Mouse (Mus musculus) C2C12 (cell line): Measurements from ENCODE around the gene Cyp3a13. TPM values are rescaled to one million over a fixed set of nuclear protein-coding genes. Genes with fewer than 3 reads are reported as not detected.
"Not testable (repeated sequence)": the region's sequence is repeated elsewhere in the genome, so short reads cannot be mapped to it uniquely, and the experiment has no call there.

Source experiments
- H3K27me3 ChIP-seq: one replicate; pipeline ENCODE4 v1.6.1; 2011; ENCODE audit not compliant: control insufficient read depth, insufficient read depth, insufficient read length
- H3K36me3 ChIP-seq: one replicate; pipeline ENCODE4 v1.6.1; 2011; ENCODE audit not compliant: control insufficient read depth, insufficient read depth
- H3K4me3 ChIP-seq: one replicate; pipeline ENCODE4 v1.5.1; 2011; ENCODE audit warnings: mild to moderate bottlenecking, control low read depth; ENCODE audit not compliant: poor library complexity, insufficient read depth, severe bottlenecking
- H3K79me2 ChIP-seq: one replicate; pipeline ENCODE4 v1.6.1; 2011; ENCODE audit not compliant: control insufficient read depth, insufficient read depth
- H3K79me3 ChIP-seq: one replicate; pipeline ENCODE4 v1.6.1; 2011; ENCODE audit warnings: low read depth, control low read depth
- H3ac ChIP-seq: one replicate; pipeline ENCODE3; 2011; ENCODE audit warnings: low read depth; ENCODE audit not compliant: control insufficient read depth, insufficient read length
- CEBPB ChIP-seq: IDR thresholded peaks from one replicate; pipeline ENCODE4 v1.6.1; 2011; ENCODE audit warnings: low read depth, mild to moderate bottlenecking, control low read depth, moderate library complexity
- CTCF ChIP-seq: IDR thresholded peaks from one replicate; pipeline ENCODE4 v1.5.1; 2011; ENCODE audit not compliant: control insufficient read depth, insufficient read depth, insufficient read length
- FOSL1 ChIP-seq: IDR thresholded peaks from one replicate; pipeline ENCODE4 v1.8.0; 2011; ENCODE audit warnings: mild to moderate bottlenecking, low read length; ENCODE audit not compliant: poor library complexity, insufficient read depth, severe bottlenecking
- MAX ChIP-seq: IDR thresholded peaks from one replicate; pipeline ENCODE4 v1.6.1; 2011; ENCODE audit warnings: mild to moderate bottlenecking, control low read depth
- MYOD1 ChIP-seq: IDR thresholded peaks from one replicate; pipeline ENCODE4 v1.6.1; 2011; ENCODE audit warnings: low read depth; ENCODE audit not compliant: control insufficient read depth, insufficient read length
- MYOG ChIP-seq: IDR thresholded peaks from one replicate; pipeline ENCODE4 v1.6.1; 2011; ENCODE audit not compliant: control insufficient read depth, insufficient read length; ENCODE audit errors: extremely low read depth
- USF1 ChIP-seq: IDR thresholded peaks from one replicate; pipeline ENCODE4 v1.6.1; 2011; ENCODE audit warnings: low read depth, mild to moderate bottlenecking, control low read depth, moderate library complexity
- polyA plus RNA-seq: library from polyadenylated mRNA; unstranded; fragments of >200 nt; fragmentation: generic; extraction: Trizol; gene quantifications from one replicate; pipeline ENCODE4 v1.2.1, GENCODE M21; 2012; ENCODE audit warnings: missing spikeins

Cyp3a13 gene
- polyA plus RNA-seq, 1 experiment = not detected

GRCm38 (mm10) chr5:137887666-137888065 lies 33.8 kb downstream of the Cyp3a13 start:
- H3ac ChIP-seq = no peak overlapping the region
- no peak overlapping the region for H3K4me3 ChIP-seq
- no peaks in the 10 kb centered on the region for H3K79me3 ChIP-seq
- H3K79me2 ChIP-seq = no peaks in the 10 kb centered on the region
- no peaks in the 10 kb centered on the region for H3K27me3 ChIP-seq
- H3K36me3 ChIP-seq = no peaks in the 10 kb centered on the region
- no peak for TF ChIP-seq MAX
- no peak for TF ChIP-seq CTCF
- TF ChIP-seq MYOD1 = no peak
- no peak for TF ChIP-seq FOSL1
- no peak for TF ChIP-seq MYOG
- no peak for TF ChIP-seq USF1
- TF ChIP-seq CEBPB = no peak

- no peaks in the 10 kb centered on the region for H3K79me3 ChIP-seq
- no peaks in the 10 kb centered on the region for H3K27me3 ChIP-seq
- H3ac ChIP-seq = no peak overlapping the region
- TF ChIP-seq MYOD1 = no peak
- peak; percentile 66 for TF ChIP-seq MAX
- no peak overlapping the region for H3K4me3 ChIP-seq
- H3K79me2 ChIP-seq = no peaks in the 10 kb centered on the region
- H3K36me3 ChIP-seq = no peaks in the 10 kb centered on the region
Observed at GRCm38 (mm10) chr5:137885894-137886293, 35.5 kb downstream of the Cyp3a13 start.

GRCm38 (mm10) chr5:137883345-137883744 lies 38.1 kb downstream of the Cyp3a13 start:
- Histone ChIP-seq H3K79me3 (no peaks in the 10 kb centered on the region), H3K79me2 (no peaks in the 10 kb centered on the region), H3K36me3 (no peaks in the 10 kb centered on the region), H3K27me3 (no peaks in the 10 kb centered on the region), H3K4me3 (no peak overlapping the region), H3ac (no peak overlapping the region)
- TF ChIP-seq MYOD1 = no peak
- TF ChIP-seq CTCF = no peak
- no peak for TF ChIP-seq FOSL1
- no peak for TF ChIP-seq MYOG
- TF ChIP-seq CEBPB = no peak
- no peak for TF ChIP-seq USF1
- no peak for TF ChIP-seq MAX

GRCm38 (mm10) chr5:137882922-137883321 lies 38.5 kb downstream of the Cyp3a13 start:
- no peak for TF ChIP-seq MAX
- TF ChIP-seq CTCF = no peak
- no peak for TF ChIP-seq FOSL1
- no peak for TF ChIP-seq MYOG
- no peak for TF ChIP-seq CEBPB
- TF ChIP-seq USF1 = no peak
- no peak for TF ChIP-seq MYOD1
- no peaks in the 10 kb centered on the region for H3K79me2 ChIP-seq
- no peaks in the 10 kb centered on the region for H3K27me3 ChIP-seq

GRCm38 (mm10) chr5:137877860-137878259 lies 43.6 kb downstream of the Cyp3a13 start:
- H3K36me3 ChIP-seq = no peaks in the 10 kb centered on the region
- no peak overlapping the region for H3ac ChIP-seq
- H3K27me3 ChIP-seq = no peaks in the 10 kb centered on the region
- no peak overlapping the region for H3K4me3 ChIP-seq
- H3K79me3 ChIP-seq = no peaks in the 10 kb centered on the region
- TF ChIP-seq CEBPB (no peak), MYOD1 (no peak), MYOG (no peak), USF1 (no peak), FOSL1 (no peak), CTCF (no peak), MAX (no peak)
- no peaks in the 10 kb centered on the region for H3K79me2 ChIP-seq

More at GRCm38 (mm10) chr5:137882922-137883321, 38.5 kb downstream of the Cyp3a13 start:
- Histone ChIP-seq H3ac (no peak overlapping the region), H3K36me3 (no peaks in the 10 kb centered on the region), H3K4me3 (no peak overlapping the region), H3K79me3 (no peaks in the 10 kb centered on the region)

GRCm38 (mm10) chr5:137875054-137875453 lies 46.4 kb downstream of the Cyp3a13 start:
- Histone ChIP-seq H3K4me3 (no peak overlapping the region), H3K79me3 (no peaks in the 10 kb centered on the region), H3K27me3 (no peaks in the 10 kb centered on the region), H3K36me3 (no peaks in the 10 kb centered on the region), H3ac (no peak overlapping the region), H3K79me2 (no peaks in the 10 kb centered on the region)
- TF ChIP-seq FOSL1 (no peak), MYOG (no peak), CEBPB (no peak), USF1 (no peak), CTCF (no peak), MAX (no peak), MYOD1 (no peak)

- not testable (repeated sequence) for H3K79me2 ChIP-seq, H3K4me3 ChIP-seq, H3K36me3 ChIP-seq, H3K27me3 ChIP-seq, H3ac ChIP-seq, H3K79me3 ChIP-seq
Observed at GRCm38 (mm10) chr5:137872381-137872702, 49.1 kb downstream of the Cyp3a13 start.

- H3K79me3 ChIP-seq, H3K4me3 ChIP-seq, H3K79me2 ChIP-seq, H3K27me3 ChIP-seq, H3ac ChIP-seq, H3K36me3 ChIP-seq: not testable (repeated sequence)
Observed at GRCm38 (mm10) chr5:137871644-137872380, 49.6 kb downstream of the Cyp3a13 start, which contains the start of gene Pilrb2. Gene Pilrb2 (minus strand): TSS chr5:137871815.

- H3K79me2 ChIP-seq, H3K27me3 ChIP-seq, H3K36me3 ChIP-seq, H3K79me3 ChIP-seq, H3ac ChIP-seq, H3K4me3 ChIP-seq: not testable (repeated sequence)
Observed at GRCm38 (mm10) chr5:137868600-137868999, 52.8 kb downstream of the Cyp3a13 start.
